Mouse (Mus musculus): ENCODE data around the gene Erfe.

Gene Erfe

GRCm38 (mm10) chr1:91373414-91373835 is 7.2 kb downstream of the Erfe start:
- no peak for DNase-seq (ENCODE audit: low spot score)

- peak; percentile 90 for DNase-seq (ENCODE audit: low spot score)
Observed at GRCm38 (mm10) chr1:91380453-91381090, 14.3 kb downstream of the Erfe start.

GRCm38 (mm10) chr1:91381091-91381471 is 14.9 kb downstream of the Erfe start:
- DNase-seq (ENCODE audit: low spot score): no peak

- DNase-seq (ENCODE audit: low spot score): no peak
Observed at GRCm38 (mm10) chr1:91390369-91390768, 24.1 kb downstream of the Erfe start.

- DNase-seq (ENCODE audit: low spot score): no peak
Observed at GRCm38 (mm10) chr1:91397927-91398259, 31.7 kb downstream of the Erfe start.

- peak; percentile 92 for DNase-seq (ENCODE audit: low spot score)
Observed at GRCm38 (mm10) chr1:91398260-91399062, 32.2 kb downstream of the Erfe start, which contains the start of gene Ilkap. Gene Ilkap (minus strand): TSS chr1:91398815.

- DNase-seq (ENCODE audit: low spot score): no peak
Observed at GRCm38 (mm10) chr1:91404976-91405375, 38.7 kb downstream of the Erfe start.

GRCm38 (mm10) chr1:91405406-91406169 is 39.4 kb downstream of the Erfe start:
- no peak for DNase-seq (ENCODE audit: low spot score)

GRCm38 (mm10) chr1:91407819-91408218 is 41.6 kb downstream of the Erfe start:
- DNase-seq (ENCODE audit: low spot score): no peak

GRCm38 (mm10) chr1:91411631-91412285 is 45.5 kb downstream of the Erfe start:
- DNase-seq (ENCODE audit: low spot score): no peak

GRCm38 (mm10) chr1:91412286-91413029 is 46.2 kb downstream of the Erfe start:
- DNase-seq (ENCODE audit: low spot score): peak; percentile 28

GRCm38 (mm10) chr1:91413030-91413506 is 46.8 kb downstream of the Erfe start:
- peak; percentile 98 for DNase-seq (ENCODE audit: low spot score)

- DNase-seq (ENCODE audit: low spot score): no peak
Observed at GRCm38 (mm10) chr1:91413536-91413897, 47.3 kb downstream of the Erfe start.

- DNase-seq (ENCODE audit: low spot score): peak; percentile 87
Observed at GRCm38 (mm10) chr1:91413898-91414594, 47.8 kb downstream of the Erfe start, which contains the start of gene Hes6. Gene Hes6 (minus strand): TSS chr1:91414038.

GRCm38 (mm10) chr1:91414903-91415302 is 48.7 kb downstream of the Erfe start:
- DNase-seq (ENCODE audit: low spot score): peak; percentile 15

GRCm38 (mm10) chr1:91415311-91415710 is 49.1 kb downstream of the Erfe start:
- no peak for DNase-seq (ENCODE audit: low spot score)

- DNase-seq (ENCODE audit: low spot score): no peak
Observed at GRCm38 (mm10) chr1:91417991-91418390, 51.8 kb downstream of the Erfe start.

- no peak for DNase-seq (ENCODE audit: low spot score)
Observed at GRCm38 (mm10) chr1:91419862-91420600, 53.8 kb downstream of the Erfe start.

GRCm38 (mm10) chr1:91420601-91421065 is 54.4 kb downstream of the Erfe start:
- no peak for DNase-seq (ENCODE audit: low spot score)
